Mouse (Mus musculus): ENCODE results near the gene Fam78b.

The Fam78b gene

DNA sequence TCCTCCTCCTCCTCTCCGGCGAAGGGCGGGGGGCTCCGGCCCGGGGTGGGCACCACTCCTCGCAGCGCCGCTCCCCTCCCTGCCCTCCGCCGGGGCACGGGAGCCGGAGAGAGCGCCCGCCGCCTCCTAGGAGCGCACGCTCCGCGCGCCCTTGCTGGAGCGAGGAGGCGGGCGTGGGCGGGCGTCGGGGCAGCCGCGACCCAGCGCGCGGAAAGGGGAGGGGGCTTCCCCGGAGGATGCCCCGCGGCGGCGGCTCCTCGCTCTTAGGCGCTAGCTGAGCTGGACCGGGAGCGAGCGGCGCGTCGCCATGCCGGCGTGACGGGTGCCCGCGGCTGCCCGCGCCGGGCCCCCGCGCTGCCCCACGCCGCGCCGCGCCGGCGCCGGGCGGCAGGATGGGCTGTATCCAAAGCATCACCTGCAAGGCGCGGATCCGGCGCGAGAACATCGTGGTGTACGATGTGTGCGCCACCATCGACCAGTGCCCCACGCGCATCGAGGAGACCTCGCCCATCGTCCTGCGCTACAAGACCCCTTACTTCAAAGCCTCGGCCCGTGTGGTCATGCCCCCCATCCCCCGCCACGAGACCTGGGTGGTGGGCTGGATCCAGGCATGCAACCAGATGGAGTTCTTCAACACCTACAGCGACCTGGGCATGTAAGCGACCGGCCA, at the start of gene Fam78b:
Gene Fam78b, plus strand, starts transcription at position 244 of the 670 bp plus-strand sequence.
- DNase-seq (ENCODE audit: low spot score) = no peak

GRCm38 (mm10) chr1:166964508-166964907, 36.7 kb upstream of the Fam78b start:
- peak; percentile 83 for DNase-seq (ENCODE audit: low spot score)

DNA sequence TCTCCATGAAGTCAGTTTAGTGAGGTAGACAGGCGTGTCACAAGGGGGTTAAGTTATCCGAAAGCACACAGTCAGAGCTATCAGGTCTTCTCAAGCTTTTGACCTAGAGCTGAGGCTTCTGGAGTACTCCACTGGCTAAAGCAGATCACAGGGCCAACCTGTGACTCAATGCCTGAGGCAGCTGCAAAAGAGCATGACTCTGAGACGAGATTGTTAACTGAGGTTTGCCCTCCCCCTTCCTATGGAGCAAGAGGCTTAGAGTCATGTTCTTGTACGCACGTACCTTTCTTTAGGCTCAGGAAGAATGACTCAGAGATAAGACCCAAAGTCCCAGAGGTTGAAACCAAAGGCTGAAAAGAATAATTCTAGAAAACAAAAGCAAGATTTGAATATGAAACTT, 32.9 kb upstream of the Fam78b start:
- peak; percentile 74 for DNase-seq (ENCODE audit: low spot score)

- no peak for DNase-seq (ENCODE audit: low spot score)
These were observed 27.5 kb upstream of the Fam78b start for GRCm38 (mm10) chr1:166973731-166974130.

DNA sequence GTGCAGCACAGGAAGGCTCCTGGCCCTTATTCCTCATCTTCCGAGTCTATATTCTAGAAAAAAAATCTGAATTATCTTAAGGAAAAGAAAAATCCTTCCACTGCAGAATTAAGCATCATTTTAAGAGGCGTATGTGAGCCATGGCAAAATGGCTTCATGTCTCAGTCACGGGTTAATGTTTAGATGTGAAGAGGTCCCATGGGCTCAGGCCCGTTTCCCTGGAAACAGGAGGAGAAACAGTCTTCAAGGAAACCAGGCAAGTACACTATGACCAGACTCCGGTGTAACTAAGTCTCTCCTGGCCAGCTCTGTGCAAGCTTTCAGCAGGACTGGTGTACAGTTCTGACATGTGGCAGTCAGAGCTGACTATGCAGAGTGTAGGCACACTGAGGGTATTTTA, 22.6 kb upstream of the Fam78b start:
- DNase-seq (ENCODE audit: low spot score) = peak; percentile 37

GRCm38 (mm10) chr1:166994266-166994665, 7.0 kb upstream of the Fam78b start:
- no peak for DNase-seq (ENCODE audit: low spot score)

DNA sequence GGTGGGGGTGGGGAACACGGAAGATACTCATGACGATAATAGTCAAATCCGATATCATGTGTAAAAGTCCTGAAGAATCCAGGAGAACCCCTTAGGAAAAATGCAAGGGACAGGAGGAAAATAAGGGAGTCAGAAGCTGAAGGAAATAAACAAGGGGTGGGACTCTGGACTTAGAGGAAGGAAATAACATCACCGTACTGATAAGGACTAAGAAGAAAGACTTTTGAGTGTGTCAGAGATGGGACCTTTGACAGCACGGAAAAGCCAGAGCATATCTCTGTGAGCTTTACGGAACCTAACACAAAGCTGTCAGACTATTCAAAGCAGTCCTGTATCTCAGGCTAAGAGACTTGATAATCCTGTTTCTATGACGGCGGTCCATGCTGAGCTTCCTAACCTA, 5.0 kb upstream of the Fam78b start:
- DNase-seq (ENCODE audit: low spot score) = no peak

DNA sequence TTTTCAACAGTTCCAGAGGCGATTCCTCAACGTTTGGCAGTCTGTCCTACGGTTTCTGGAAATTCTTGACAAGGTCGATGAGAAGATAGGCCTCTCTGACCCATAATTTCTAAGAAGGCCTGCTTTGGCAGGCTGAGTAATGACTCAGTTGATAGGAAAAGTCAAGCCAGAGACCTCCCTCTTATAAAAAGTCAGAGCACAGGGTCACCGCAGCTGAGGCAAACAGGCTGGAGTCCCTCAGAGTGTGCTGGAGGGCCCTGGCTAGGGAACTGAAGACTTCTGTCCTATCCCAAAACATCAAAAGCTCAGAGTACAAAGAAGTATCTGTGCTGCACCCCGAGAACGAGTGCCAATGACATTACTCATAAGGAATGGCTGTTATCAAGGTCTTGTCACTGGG, 4.4 kb upstream of the Fam78b start:
- no peak for DNase-seq (ENCODE audit: low spot score)

- DNase-seq (ENCODE audit: low spot score) = peak; percentile 88
These were observed 566 bp upstream of the Fam78b start for GRCm38 (mm10) chr1:167000529-167001173.

DNA sequence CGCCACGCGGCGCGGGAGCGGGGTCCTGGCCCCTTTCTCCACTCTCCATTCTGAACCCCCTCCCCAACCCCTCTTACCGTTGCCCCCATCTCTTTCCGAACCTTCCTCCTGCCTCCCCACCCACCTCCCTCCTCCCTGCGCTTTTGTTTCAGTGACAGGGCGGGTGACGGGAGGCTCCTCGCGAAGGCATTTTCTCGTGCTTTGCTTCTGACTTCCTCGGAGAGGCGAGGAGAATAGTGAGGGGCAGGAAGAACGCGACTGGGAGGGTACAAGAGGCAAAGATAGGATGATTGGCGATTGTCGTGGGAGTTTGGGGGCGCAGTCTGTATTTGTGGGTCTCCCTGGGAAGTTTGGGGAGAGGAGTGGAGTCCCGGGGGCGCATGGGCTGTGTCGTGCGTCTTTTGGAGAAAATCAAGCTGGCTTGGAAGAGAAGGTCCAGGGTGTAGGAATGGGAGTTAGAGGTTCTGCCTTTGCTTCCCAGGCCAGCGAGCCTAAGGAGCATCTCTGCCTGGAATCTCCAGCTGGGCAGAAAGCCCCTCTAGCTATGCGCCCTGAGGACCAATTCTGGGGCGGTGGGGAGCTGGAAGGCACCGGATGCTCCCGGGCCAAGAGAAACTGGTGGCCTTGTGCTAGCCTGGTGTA, 748 bp downstream of the Fam78b start:
- DNase-seq (ENCODE audit: low spot score) = peak; percentile 29

GRCm38 (mm10) chr1:167002486-167002850, 1.3 kb downstream of the Fam78b start:
- DNase-seq (ENCODE audit: low spot score) = peak; percentile 74

GRCm38 (mm10) chr1:167004621-167005020, 3.4 kb downstream of the Fam78b start:
- DNase-seq (ENCODE audit: low spot score) = peak; percentile 53

GRCm38 (mm10) chr1:167007341-167007740, 6.1 kb downstream of the Fam78b start:
- DNase-seq (ENCODE audit: low spot score) = no peak

GRCm38 (mm10) chr1:167010190-167010589, 9.0 kb downstream of the Fam78b start:
- no peak for DNase-seq (ENCODE audit: low spot score)

- no peak for DNase-seq (ENCODE audit: low spot score)
These were observed 10.1 kb downstream of the Fam78b start for GRCm38 (mm10) chr1:167011301-167011700.

DNA sequence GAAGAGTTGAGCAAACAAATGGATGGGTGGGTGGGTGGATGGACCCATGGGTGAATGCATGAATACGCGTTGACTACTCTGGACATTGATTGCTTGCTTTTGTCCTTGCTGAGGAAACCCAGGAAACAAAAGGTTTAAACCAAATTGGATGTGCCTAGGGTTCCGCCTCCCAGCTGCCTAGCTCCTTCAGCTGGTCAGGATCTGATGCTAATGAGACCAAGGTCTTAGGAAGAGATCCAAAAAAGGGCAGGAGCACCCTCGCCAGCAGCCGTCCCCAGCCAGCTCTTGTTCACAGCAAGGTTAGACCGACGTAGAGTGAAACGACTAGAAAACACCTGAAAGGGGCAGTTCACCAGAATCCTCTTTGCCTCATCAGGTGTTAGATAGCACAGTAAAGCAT, 11.4 kb downstream of the Fam78b start:
- DNase-seq (ENCODE audit: low spot score) = no peak

DNA sequence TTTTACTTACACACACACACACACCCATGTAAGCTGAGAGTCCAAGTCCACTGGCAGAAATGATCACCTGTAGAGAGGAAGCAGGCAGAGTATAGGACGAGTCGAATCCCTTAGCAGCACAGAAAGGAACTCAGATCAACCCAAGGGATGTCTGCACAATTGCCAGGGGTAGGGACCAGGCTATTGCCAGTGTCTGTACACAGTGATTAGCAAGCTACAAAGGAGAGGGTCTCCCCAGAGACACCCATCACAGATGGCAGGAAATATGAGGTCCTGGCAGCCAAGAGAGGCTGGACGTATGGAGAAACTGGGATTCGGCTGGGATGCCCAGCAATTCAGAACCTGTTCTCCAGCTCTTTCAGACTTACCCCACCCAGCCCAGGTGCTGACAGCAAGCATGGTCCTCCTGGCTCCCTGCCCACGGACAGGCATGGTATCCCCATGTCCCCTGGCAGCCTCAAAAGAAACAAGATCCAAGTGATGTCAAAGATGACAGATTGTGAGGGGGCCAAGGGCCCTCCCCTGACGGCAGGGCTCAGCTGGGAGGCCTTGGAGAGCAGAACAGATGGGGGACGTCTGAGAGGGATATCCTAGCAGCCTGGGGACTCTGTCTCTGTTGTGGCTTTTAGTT, 12.1 kb downstream of the Fam78b start:
- DNase-seq (ENCODE audit: low spot score) = no peak

GRCm38 (mm10) chr1:167016269-167016668, 15.1 kb downstream of the Fam78b start:
- DNase-seq (ENCODE audit: low spot score) = no peak

DNA sequence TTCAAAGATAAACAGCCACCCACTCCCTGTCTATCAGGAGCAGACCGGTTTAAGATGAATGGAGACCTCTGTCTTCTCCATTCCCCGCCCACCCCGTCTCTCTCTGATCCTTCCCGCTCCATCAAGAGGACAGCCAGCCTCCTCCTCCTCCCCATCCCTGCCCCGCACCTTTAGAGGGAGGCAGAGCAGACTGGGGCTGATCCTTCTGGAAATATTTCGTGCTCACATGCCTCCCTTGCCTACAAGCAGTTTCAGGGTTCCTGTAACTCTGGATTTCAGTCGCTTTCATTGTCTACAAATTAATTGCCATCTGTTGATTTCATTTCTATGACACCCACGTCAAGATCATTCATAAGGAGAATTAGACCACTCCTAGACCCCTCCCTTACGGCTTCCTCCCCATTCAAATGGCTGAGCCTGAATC, 20.8 kb downstream of the Fam78b start:
- DNase-seq (ENCODE audit: low spot score) = no peak

DNA sequence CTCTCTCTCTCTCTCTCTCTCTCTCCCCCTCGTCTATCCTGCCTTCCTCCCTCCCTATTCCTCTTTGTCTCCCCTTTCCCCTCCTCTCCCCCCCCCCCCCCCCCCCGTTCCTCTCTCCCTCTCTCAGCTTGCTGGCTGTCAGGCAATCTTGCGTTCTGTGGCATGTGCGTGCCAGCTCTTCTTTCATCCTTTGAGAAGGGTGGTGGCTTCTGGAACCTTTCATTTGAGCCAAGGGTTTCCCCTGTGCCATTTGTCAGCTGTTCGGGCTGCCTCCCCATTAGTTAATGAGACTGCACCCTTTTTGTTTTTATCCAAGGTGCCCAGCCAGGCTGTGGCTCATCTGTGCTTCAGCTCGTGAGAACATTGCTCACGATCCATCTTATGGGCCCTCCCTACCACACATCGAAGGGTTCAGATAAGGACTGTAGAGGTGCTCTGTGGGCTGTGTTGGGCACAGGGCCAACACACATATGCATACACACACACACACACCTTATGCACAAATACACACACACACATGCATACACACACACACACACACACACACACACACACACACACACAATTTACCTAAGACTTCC, 21.4 kb downstream of the Fam78b start:
- DNase-seq (ENCODE audit: low spot score) = no peak

DNA sequence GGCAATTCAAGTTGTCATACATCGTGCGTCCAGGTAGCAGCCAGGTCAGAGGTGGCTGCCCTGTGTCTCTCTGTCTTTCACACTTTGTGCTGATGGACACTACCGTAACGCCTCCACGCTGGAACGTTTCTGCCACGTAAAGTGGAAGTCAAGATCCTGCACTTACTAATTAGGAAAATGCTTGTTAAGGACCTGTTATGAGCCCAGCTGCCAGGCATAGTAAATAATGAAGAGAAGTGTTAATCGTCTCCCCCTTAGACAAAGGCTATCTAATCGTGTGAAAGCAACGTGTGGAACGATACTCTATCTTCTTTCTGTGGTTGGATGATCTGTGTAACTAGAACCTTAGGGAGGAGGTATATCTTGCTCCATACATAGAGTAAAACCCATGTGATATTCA, 22.6 kb downstream of the Fam78b start:
- DNase-seq (ENCODE audit: low spot score) = no peak

GRCm38 (mm10) chr1:167024961-167025360, 23.7 kb downstream of the Fam78b start:
- DNase-seq (ENCODE audit: low spot score) = no peak
